Mouse (Mus musculus) CH12F3 (cell line): ENCODE data around the gene Trappc12.

ENCODE experiments used
- in situ Hi-C: fragments of 300-500 bp; cut with MboI; formaldehyde crosslinking; loops from 2 replicates; pipeline ENCODE4 v1.14.3; 2020; ENCODE audit warnings: low sequenced_read_pairs

Gene Trappc12

DNA sequence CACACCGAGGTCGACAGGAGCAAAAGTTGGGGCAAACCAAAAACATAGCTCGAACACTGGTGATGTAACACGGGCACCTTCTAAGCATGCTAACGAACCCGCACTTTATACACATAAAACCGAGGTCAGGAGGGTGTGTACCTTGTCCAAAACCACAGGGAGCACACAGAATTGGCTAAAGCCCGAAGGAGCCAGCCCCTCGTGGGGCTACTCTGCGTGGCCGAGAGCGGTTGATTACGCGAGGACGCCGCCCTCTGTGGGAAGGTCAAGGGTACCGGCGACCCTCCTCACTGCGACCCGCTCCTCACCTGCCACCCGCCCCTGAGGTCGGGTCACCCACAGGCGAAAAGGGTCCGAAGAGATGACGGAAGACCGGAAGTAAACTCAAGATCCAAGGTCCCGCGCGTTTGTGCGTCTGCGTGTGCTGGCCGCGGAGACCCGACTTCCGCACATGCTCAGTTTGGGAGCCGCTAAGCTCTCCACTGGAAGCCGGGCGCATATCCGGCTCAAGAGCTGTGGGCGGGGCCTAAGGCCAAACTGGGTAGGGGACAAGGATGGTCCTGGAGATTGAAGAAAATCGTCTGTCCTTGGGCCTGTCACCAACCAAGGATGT is at the start of gene Trappc12:
Gene Trappc12, minus strand, starts transcription at position 452 of the 613 bp plus-strand sequence.
- in situ Hi-C loops: no loop called here

DNA sequence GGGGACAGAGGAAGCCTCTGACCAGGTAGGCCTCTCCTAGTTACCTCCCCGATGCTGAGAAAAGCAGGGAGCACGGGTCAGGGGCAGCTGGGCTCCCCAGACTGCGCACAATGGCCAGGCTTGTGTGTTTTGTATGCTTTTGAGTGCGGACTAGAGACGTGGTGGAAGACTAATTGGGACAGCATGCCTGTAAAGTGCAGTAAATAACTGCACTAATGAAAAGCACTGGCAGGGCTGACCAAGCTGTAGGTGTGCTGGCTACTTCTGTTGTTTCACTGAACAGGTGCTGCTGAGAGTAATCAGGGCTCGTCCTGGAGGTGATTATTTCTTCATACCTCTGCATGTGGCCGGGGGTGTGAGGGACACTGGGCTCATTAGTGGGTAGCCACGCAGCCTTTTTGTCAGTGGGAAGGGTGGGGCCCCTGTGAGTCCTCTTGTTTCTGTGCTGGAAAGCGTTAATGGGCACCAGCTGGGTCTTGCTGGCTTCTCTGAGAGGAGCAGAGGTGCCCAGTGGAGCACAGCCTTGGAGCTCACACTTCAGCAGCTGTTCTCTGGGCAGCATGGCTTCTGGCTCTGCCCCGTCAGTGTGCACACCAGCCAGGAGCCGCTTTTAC is 49.6 kb upstream of the Trappc12 start:
- in situ Hi-C loops: no loop called here

DNA sequence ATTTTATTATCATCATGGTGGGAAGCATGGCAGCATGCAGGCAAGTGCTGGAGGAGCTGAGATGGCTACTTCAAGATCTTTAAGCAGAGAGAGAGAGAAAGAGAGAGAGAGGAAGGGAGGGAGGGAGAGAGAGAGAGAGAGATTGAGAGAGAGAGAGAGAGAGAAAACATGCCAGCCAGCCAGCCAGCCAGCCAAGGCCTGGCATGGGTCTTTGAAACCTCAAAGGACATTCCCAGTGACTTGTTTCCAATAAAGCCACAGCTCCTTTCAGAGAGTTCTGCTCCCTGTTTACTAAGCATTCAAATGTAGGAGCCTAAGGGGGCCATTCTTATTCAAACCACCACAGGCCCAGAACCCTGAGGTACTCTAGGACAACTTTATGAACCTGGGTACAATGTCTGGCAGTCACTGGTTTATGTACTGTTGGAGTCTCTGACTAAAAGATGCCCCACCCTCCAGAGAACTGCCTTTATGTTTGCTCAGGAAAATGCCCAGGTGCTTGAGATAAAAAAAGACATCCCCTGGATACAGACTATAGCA is 46.7 kb upstream of the Trappc12 start:
- in situ Hi-C loops: no loop called here

DNA sequence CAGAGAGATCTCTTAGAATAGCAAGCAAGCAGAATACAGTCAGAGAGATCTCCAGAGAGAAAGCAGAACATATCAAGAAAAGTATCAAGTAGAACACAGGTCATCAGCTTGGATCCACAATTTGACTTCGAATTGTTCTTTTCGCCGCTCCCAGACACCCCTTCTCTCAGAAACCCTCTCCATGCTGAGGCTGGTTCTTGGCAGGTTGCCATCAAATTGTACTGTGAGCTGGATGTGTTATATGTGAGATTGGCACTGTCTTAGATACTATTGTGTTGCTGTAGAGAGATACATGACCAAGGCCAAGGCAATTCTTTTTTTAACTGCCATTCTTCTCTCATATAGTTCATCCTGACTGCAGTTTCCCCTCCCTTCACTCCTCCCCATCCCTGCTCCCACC is 44.8 kb upstream of the Trappc12 start:
- in situ Hi-C loops: no loop called here

DNA sequence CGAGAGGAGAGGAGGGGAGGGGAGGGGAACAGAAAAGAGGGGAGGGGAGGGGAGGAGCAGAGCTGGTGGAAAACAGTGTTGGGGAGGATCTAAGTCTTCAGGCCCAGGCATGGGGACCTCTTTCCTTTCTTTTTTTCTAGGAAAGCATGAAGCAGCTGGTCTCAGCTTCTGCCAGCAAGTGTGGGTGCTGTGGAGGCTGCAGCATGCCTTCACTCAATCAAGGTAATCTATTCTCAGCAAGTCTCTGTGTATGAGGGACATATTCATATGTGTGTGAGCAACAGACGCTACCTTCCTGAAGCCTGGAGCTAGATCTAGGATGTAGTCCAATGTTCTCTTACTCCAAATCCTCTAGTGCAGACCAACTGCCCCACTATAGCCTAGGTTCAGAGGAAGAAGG is 43.4 kb upstream of the Trappc12 start:
- in situ Hi-C loops: no loop called here

DNA sequence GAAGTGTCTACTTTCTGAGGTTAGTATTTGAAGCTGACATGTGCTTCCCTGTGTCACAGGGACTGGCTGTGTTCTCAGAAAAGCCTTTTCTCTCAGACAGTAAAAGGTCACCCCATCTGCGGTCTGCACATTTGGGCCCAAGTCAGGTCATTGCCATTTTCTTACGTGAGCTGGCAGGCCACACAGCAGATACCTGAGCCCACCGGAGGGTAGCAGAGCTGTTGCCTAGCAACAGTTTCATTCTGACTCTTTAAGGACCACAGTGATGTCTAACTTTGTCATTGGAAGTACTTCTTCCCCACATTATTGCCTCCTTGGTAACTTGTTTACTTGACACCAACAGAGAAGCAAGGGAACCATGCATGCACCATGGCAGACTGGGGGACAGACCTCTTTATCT is 42.3 kb upstream of the Trappc12 start:
- in situ Hi-C loops: no loop called here

DNA sequence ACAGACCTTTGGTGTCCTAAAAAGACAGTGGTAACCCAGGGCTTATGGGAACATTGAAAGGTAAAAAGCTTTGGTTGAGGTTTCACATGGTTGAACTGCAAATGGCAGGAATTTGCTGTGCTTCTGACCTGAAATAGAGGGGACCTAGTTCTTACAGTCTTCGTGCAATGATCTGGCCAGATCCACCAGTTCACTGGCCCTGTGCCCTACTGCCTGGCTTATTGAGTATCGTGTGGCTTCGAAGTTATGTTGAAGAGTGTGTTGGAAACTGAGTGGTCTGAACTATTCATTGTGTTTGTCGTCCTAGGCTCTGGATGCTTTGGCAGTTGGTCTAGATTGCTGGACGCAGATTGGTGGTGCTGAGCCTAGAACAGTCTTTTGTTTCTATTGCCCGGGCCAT is 36.0 kb upstream of the Trappc12 start:
- in situ Hi-C loops: no loop called here

DNA sequence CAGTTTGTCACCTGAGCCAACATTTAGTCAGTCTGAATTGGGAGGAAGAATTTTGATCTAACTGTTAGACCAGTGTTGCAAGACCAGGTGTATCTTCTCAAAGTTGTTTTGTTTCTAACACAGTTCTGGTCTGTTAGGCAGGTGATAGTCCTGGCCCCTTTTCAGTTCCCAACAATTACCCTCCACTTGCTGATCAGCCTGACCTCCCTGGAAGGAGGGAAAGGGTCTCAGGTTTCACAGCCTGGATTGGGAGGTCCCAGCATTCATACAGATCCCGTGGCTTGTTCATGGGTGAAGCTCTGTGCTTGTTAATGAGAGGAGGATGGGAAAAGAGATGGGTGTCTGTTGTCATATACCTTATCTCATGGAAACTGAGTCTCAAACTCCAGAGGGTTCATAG is 35.0 kb upstream of the Trappc12 start:
- in situ Hi-C loops: no loop called here

DNA sequence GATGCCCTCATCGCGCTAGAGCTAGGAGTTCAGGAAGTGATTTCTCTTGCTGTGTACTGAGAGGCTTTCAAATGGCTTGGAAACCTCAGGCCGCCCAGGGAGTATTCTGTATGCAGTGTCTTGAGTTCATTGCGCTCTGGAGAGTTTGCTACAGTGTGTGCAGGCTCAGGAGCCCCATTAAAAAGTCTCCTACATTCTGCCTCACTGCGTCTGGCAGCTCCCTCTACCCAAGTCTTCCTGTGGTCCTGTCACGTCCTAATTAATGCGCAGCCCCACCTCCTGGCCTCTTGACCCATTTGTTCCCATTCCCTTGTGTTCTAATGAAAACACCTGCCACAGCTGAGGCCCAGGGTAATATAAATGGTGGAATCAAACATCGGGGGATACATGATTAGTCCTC is 34.6 kb upstream of the Trappc12 start:
- in situ Hi-C loops: no loop called here

DNA sequence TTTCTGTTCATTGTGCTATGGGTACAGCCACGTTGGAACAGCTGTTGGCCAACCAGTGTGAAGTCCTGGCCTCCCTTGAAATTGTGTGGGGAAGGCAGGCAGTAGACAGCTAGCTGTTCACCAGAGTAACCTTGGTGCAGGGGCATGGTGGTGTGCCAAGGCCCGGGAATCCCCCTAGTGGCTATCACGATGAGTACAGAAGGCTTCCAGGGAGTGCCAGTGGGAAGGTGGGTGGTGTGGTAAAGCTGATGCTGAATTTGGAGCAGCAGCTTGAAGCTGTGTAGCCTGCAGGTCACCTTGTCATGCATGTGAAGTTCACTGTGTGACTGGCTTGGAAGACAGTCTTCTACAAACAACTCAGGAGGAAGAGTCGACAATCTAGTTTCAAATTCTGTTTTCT is 34.1 kb upstream of the Trappc12 start:
- in situ Hi-C loops: no loop called here

DNA sequence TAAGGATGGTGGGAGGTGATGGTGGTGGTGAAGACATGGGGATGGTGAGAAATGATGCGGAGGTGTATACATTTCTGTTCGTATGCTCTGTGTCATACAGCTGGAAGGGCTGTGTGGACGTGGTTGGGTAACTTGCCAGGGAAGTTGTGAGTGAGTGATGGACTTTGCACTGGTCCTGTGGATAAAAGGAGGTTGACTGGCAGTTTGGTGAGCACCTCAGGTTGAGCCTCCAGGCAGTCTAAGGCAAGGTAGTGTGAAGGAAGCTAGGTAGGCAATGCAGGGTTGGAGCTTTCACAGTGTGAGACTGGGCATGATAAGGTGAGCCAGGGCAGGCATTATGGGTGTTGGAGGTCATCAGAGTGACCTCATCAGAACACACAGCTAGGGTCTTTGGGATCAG is 32.4 kb upstream of the Trappc12 start:
- in situ Hi-C loops: no loop called here

DNA sequence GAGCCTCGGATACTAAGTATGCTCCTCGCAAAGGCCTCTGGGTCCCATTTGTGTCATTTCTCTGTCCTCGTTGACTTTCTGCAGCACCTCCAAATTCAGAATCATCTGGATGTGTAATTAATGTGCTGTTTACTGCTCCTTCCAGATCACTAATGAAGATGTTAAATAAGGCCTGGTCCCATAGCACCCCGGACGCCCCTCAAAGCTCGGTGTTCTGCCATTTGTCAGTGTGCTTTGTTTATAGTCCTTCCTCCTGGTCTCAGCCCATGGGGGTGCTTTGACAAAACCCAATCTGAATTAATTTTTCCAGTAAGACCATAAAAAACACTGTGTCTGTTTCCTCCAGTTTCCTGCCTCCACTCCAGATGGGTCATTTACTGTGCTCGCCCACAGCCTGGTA is 29.9 kb upstream of the Trappc12 start:
- in situ Hi-C loops: no loop called here

DNA sequence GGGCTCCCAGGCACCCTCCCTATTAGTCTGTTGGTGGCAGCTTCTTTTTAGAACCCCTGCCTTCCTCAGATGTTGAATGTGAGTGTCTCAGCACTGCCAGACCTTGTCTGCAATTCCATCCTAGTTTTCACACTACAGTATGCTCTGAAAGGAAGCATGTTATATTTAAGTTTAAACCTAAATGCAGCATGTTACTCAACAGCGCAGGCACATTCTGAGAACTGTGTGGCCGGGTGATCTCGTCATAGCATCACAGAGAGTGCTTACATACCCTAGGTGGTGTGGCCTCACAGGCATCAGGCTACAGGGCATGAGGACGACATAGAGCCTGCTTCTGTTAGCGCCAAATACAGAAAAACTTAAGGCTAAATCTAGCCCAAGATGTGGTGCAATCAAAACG is 25.4 kb upstream of the Trappc12 start:
- in situ Hi-C loops: no loop called here

DNA sequence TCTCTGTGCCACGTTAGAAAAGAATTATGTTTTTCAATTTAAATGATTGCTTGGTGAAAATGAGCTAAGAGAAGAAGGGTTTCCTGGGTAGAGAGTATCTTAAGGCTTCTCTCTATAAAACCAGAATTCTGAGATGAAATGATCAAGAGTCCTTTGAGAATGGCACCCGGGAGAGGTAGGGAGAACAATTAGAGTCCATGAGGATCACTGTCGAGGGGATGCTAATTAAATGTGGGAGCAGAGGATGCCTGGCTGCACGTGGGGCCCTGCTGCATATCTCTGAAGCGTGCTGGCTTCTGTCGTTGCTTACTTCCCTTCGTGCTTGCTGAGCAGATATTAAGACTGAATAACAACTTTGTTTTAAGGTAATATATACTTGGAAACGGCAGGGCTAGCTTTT is 24.8 kb upstream of the Trappc12 start:
- in situ Hi-C loops: no loop called here

DNA sequence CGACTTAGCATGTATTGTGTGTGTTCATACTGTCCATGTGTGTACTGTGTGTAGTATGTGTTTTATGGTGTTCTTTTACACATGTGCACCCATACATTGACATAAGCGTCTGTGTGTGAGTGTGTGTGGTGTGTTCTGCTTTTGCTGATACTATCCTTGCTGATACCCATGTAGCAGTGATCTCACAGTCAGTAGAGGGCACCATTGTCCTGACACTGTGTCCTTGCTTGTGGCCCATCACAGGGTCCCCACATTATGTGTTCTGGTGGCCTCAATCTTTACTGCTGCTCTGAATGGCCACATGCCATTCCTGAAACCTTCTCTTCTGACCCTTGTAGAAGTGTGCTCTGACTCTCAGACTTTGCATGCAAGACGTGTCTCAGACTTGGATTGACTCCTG is 23.5 kb upstream of the Trappc12 start:
- in situ Hi-C loops: no loop called here

DNA sequence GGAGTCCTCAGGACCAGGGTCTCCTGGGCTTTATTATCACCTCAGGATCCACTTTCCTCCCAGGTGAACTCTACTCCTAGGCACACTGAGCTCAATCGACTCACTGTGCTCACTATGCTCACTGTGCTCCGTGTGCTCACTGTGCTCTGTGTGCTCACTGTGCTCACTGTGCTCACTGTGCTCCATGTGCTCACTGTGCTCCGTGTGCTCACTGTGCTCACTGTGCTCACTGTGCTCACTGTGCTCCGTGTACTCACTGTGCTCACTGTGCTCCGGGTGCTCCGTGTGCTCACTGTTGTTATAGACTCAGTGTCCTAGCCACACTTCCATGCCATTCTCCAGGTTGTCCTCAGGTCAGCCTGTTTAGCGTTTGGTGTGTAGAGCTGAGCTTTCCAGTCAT is 19.7 kb upstream of the Trappc12 start:
- in situ Hi-C loops: no loop called here

DNA sequence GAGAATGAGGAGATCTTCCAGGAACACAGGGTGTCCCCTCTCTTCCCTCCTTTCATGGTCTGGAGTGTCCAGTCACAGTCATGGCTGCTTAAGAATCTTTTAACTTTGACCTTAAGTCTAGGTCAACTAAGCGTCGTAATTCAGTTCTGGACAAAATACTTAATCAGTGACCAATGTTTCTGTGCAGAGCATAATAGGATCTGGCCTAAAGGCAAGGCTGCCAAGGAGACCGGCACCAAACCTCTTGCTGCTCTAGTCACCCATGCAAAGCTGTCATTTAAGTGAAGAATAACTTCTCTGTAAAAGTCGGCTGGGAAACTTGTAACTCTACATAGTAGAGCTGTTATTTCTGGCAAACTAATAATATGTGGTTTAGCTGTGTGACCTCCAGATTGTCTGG is 5.7 kb upstream of the Trappc12 start:
- in situ Hi-C loops: no loop called here

DNA sequence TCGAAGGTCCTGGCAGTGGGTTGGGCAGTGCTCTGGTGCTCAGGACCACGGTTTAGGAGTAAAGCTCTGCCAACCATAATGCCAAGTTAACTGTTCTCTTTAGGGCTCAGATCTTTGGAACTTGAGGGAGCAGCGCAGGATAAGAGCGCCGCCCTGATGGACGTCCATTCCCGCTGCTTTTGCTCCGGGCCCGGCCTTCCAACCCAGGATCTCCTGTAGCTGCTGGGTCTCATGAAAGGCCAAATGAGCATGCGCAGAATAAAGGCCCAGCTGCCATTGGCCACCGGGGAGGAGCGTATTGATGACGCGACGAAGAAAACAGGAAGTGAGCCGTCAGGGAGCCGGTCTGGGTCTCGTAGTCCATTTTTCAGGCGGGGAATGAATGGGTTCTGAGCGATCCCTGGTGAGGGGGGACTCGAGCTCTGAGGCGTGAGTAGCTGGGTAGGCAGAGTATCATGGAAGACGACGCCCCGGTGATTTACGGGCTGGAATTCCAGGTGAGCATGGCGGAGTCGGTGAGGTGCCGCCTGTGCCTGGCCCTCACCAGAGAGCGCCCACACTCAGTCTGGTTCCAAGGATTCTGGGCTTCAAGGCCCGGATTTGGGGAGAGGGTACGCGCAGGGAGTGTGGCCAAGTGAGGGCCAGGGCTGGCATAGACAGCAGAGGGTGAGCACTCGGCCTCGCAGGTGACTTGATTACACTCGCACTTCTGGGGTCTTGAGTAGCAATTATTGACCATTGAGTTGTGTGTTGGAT is 1.4 kb upstream of the Trappc12 start, which contains the start of gene Eipr1:
Gene Eipr1, plus strand, starts transcription at position 296 of the 756 bp plus-strand sequence.
- in situ Hi-C loops: no loop called here

DNA sequence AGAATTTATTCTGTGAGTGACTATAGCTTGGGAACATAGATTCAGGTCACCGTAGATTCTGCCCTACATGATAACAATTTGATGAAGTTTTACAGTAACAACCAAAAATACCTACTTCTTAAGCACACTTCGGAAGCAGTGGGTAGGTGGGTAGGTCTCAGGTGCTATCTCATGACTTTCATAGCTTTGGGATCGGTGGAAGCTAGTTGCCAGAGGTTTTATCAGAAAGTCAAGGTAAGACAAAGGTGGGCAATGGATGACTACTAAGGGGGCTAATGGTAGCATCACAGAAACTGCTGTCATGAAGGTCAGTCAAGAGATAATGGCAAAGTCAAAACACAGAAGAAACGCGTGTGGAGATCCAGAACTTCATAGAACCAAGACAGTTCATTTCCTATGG is 604 bp upstream of the Trappc12 start:
- in situ Hi-C loops: no loop called here

DNA sequence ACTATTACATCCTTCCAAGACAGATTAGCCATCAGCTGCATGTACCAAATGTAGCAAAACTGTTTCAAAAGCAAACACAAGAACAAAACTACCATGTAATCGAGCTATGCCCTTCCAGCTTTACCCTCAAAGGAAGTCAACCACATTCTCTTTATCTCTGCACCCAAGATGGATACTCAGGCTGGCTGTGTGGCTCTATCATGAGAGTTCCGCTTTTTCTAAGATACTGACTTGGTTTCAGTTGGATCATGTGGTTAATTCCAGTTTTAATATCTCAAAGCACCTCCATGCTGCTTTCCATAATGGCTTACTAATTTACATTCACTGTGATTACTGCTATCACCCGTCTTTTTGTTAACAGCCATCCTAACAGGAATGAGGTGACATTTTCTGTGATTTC is 6.9 kb downstream of the Trappc12 start:
- in situ Hi-C loops: no loop called here

DNA sequence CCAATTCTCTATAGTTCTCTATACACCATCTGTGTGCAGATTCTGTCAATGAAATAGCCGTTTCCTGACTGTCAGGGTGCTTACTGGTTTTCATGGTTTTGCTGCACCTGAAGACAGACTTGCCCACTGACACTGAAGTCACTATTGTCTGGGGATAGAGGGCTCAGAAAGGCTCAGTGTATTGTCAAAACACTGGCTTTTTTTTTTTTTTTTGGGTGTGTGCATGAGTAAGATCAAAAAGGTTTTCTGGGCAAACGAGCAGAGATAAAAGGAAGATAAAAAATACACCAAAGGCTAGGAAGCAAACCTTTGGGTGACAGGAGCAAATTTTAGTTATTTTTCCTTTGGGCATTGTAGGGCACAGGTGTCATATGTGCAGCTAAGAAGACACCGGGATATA is 15.0 kb downstream of the Trappc12 start:
- in situ Hi-C loops: no loop called here

DNA sequence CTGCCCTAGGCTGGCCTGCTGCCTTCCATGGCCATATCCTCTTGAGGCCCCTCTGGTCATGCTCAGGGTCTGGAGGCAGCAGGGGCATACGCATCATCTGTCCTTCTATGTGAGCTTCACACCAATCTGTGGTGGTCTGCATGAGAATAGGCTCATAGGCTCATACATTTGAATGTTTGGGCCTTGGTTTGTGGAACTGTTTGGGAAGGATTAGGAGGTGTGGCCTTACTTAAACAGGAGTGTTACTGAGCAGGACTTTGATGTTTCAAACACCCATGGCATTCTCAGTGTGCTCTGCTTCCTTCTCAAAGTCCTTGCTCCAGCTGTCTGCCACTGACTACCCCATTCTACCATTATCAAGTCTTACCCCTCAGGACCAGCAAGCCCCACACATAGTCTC is 16.0 kb downstream of the Trappc12 start:
- in situ Hi-C loops: no loop called here
